Mouse (Mus musculus) stomach, postnatal 0 days (tissue): ENCODE measurements around the gene Cmtm5. TPM values are rescaled to one million over a fixed set of nuclear protein-coding genes. Genes with fewer than 3 reads are reported as not detected.
"Not testable (repeated sequence)": the region's sequence is repeated elsewhere in the genome, so short reads cannot be mapped to it uniquely, and the experiment has no call there.

Experiments used
- ATAC-seq: fragments of 200-750 bp; cut with Nextera tagmentation; 2 replicates; pipeline ENCODE4 v1.8.0; 2017; ENCODE audit not compliant: low FRiP score, low TSS enrichment
- DNase-seq: peaks from one replicate; pipeline ENCODE4 v3.0.0-alpha.2; 2016; ENCODE audit warnings: low spot score
- H3K27ac ChIP-seq: fragments of 300-500 bp; sonication (generic); replicated peaks from 2 replicates; pipeline ENCODE4 v1.5.1; 2014; ENCODE audit warnings: mild to moderate bottlenecking, control low read depth
- H3K27me3 ChIP-seq: fragments of 300-500 bp; sonication (generic); 2 replicates; pipeline ENCODE4 v1.6.1; 2014; ENCODE audit warnings: low read length; ENCODE audit not compliant: control insufficient read depth, insufficient read depth
- H3K36me3 ChIP-seq: fragments of 300-500 bp; sonication (generic); 2 replicates; pipeline ENCODE4 v1.6.1; 2014; ENCODE audit warnings: low read length, mixed read lengths; ENCODE audit not compliant: control insufficient read depth, insufficient read depth
- H3K4me1 ChIP-seq: fragments of 300-500 bp; sonication (generic); replicated peaks from 2 replicates; pipeline ENCODE4 v1.6.1; 2014; ENCODE audit warnings: antibody characterized with exemption; ENCODE audit not compliant: control insufficient read depth, insufficient read depth
- H3K4me2 ChIP-seq: fragments of 300-500 bp; sonication (generic); replicated peaks from 2 replicates; pipeline ENCODE4 v1.6.1; 2014; ENCODE audit warnings: low read depth, mild to moderate bottlenecking, control low read depth, moderate library complexity
- H3K4me3 ChIP-seq: fragments of 300-500 bp; sonication (generic); 2 replicates; pipeline ENCODE4 v1.5.1; 2014; ENCODE audit warnings: low read depth, low read length, control low read depth
- H3K9ac ChIP-seq: fragments of 300-500 bp; sonication (generic); 2 replicates; pipeline ENCODE4 v1.6.1; 2014; ENCODE audit warnings: mild to moderate bottlenecking, low read length, control low read depth, mixed read lengths
- H3K9me3 ChIP-seq: fragments of 300-500 bp; sonication (generic); 2 replicates; pipeline ENCODE4 v1.6.1; 2016; ENCODE audit warnings: low read length; ENCODE audit not compliant: control insufficient read depth
- CTCF ChIP-seq: IDR thresholded peaks from 2 replicates; pipeline ENCODE4 v1.5.1; 2016; ENCODE audit warnings: antibody characterized with exemption, low read depth, mild to moderate bottlenecking, moderate library complexity
- EP300 ChIP-seq: optimal IDR thresholded peaks from 2 replicates; pipeline ENCODE3; 2016; ENCODE audit warnings: antibody characterized with exemption
- WGBS: fragments of 180-500 bp; shearing (Covaris S2); extraction: QIAGEN DNeasy Blood & Tissue Kit; methylation state at CpG from one replicate; pipeline ENCODE4 v1.1.7; 2014; 5-methylcytosine and 5-hydroxymethylcytosine counted together
- polyA plus RNA-seq: library from polyadenylated mRNA; unstranded; fragments of >200 nt; fragmentation: Nextera tagmentation; extraction: Ambion mirVana; gene quantifications from 2 replicates; pipeline ENCODE4 v1.2.1, GENCODE M21; 2015

Cmtm5 gene
- polyA plus RNA-seq, 1 experiment from 2014 or later, result 3.3 TPM

DNA sequence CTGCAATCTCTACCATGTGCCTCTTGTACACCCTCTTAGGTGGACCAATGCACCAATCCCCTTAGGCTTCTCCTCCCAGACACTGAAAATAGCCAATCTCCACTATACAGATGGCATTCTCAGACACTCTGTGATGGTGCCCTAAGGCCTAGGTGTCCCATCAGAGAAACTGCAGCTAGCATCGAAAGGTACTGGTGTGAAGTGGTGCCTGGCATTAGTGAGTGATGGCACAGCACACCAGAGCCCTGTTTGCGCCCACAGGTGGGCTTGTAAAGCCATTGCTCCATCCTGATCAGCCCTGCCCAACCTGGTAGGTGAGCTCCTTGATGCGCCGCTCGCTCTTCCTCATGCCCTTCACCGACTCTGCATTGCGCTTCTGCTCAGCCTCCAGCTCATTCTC is 7.9 kb downstream of the Cmtm5 start:
- 93% methylated on average over 7 of the region's 7 CpGs for WGBS
- TF ChIP-seq CTCF (no peak), EP300 (no peak)
- H3K36me3 ChIP-seq, result no peaks in the 10 kb centered on the region
- no peaks in the 10 kb centered on the region for H3K4me1 ChIP-seq
- H3K9ac ChIP-seq, result no peak overlapping the region
- H3K4me2 ChIP-seq, result no peak overlapping the region
- no peak overlapping the region for H3K27ac ChIP-seq
- DNase-seq, result no peak
- H3K9me3 ChIP-seq, result no peaks in the 10 kb centered on the region
- H3K27me3 ChIP-seq, result no peaks in the 10 kb centered on the region
- no peak for ATAC-seq
- H3K4me3 ChIP-seq, result no peak overlapping the region

DNA sequence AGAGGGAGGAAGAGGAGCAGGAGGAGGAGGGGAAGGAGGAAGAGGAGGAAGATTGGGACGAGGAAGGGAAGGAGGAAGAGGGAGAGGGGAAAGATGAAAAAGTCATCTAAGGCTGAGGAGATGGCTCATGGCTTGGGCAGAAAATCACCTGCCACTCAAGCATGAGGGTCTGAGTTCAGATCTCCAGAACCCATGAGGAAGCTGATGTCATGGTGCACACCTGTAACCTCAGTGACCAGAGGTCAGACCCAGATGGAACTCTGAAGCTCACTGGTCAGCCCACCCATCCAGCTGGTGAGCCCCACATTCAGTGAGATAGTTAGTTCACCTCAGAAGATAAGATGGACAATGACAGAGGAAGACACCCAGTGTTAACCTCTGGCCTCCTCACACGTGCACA is 8.9 kb downstream of the Cmtm5 start:
- H3K4me3 ChIP-seq, result no peak overlapping the region
- H3K27me3 ChIP-seq, result no peaks in the 10 kb centered on the region
- no peak for TF ChIP-seq EP300
- TF ChIP-seq CTCF, result no peak
- H3K36me3 ChIP-seq, result no peaks in the 10 kb centered on the region
- H3K4me1 ChIP-seq, result no peaks in the 10 kb centered on the region
- DNase-seq (no peak), ATAC-seq (no peak)
- no peaks in the 10 kb centered on the region for H3K9me3 ChIP-seq
- 80% methylated on average over 2 of the region's 2 CpGs for WGBS
- H3K4me2 ChIP-seq, result no peak overlapping the region
- H3K9ac ChIP-seq, result no peak overlapping the region
- H3K27ac ChIP-seq, result no peak overlapping the region

DNA sequence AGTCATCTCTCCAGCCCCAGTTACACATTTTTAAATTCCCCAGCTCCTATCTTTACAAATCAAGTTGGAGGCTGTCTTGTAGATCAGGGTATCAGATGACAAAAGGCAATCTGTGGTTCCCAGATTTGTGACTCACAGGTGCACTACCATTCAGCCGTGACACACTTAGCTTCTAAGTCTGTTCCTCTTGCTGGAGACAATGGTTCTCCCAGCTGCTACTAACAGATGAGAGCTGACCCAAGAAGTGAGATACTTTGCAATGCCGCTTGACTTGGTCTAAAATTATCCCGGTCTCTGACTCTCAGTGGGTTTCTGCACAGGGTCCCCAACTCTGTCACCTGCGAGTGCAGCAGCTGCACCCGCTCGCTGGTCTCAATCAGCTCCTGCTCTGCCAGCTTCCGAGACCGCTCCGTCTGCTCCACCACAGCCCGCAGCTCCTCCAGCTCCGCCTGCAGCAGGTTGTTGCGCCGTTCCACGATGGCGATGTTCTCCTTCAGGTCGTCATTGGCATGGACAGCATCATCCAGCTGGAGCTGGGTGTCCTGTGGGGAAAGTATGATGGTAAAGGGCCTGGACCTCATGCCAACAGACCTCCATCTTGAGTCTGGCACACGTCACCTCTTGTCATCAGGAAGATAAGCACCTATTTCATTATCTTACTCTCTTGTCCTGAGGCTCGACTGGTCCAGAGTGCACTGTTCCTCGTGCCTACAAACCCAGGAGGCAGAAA is 10.1 kb downstream of the Cmtm5 start:
- TF ChIP-seq EP300 (no peak), CTCF (no peak)
- DNase-seq (no peak), ATAC-seq (no peak)
- Histone ChIP-seq H3K36me3 (no peaks in the 10 kb centered on the region), H3K4me1 (no peaks in the 10 kb centered on the region), H3K4me3 (no peak overlapping the region), H3K4me2 (no peak overlapping the region), H3K9me3 (no peaks in the 10 kb centered on the region), H3K27ac (no peak overlapping the region), H3K9ac (no peak overlapping the region), H3K27me3 (no peaks in the 10 kb centered on the region)
- 75% methylated on average over 19 of the region's 19 CpGs for WGBS

DNA sequence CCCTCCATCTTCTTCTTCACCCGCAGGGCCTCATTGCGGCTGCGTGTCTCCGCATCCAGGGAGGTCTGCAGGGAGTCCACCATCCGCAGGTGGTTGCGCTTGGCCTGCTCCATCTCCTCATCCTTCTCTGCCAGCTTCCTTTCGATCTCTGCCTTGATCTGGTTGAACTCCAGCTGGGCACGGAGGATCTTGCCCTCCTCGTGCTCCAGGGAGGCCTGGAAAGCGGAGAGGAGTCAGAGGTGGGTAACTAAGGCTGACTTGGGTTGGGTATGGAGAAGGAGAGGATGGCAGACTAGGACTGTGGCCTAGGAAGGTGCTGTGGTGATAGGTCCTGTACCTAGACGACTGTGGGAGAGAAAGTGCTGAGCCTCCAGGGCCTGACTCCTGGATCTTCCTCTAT is 10.9 kb downstream of the Cmtm5 start:
- not testable (repeated sequence) for ATAC-seq, H3K4me2 ChIP-seq, H3K9me3 ChIP-seq, DNase-seq, H3K36me3 ChIP-seq, H3K27ac ChIP-seq, H3K27me3 ChIP-seq, H3K9ac ChIP-seq, H3K4me1 ChIP-seq, H3K4me3 ChIP-seq
- WGBS, result 87% methylated on average over 8 of the region's 11 CpGs

DNA sequence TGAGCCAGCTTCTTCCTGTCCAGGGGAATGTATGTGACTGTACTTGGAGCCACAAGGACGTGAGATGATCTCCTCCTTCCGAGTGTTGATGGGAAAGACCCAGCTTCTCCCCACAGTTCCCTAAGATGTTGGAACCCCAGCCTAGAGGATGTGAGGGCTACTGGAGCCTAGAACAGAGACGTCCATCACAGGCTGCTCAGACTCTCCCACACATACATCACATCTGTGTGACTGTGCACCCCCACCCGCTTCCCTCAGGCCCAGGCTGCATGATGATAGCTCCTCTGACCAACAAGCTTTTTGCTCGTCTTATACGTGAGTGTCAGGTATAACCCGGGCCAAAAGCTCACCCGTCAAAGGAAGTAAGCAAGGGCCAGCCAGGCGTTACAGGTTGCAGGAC is 12.7 kb downstream of the Cmtm5 start:
- ATAC-seq (no peak), DNase-seq (no peak)
- no peak overlapping the region for H3K27ac ChIP-seq
- H3K9ac ChIP-seq, result no peak overlapping the region
- no peak overlapping the region for H3K4me2 ChIP-seq
- H3K9me3 ChIP-seq, result no peaks in the 10 kb centered on the region
- no peak for TF ChIP-seq EP300
- TF ChIP-seq CTCF, result no peak
- no peaks in the 10 kb centered on the region for H3K27me3 ChIP-seq
- H3K4me3 ChIP-seq, result no peak overlapping the region
- 86% methylated on average over 9 of the region's 9 CpGs for WGBS
- H3K4me1 ChIP-seq, result no peaks in the 10 kb centered on the region
- H3K36me3 ChIP-seq, result no peaks in the 10 kb centered on the region

DNA sequence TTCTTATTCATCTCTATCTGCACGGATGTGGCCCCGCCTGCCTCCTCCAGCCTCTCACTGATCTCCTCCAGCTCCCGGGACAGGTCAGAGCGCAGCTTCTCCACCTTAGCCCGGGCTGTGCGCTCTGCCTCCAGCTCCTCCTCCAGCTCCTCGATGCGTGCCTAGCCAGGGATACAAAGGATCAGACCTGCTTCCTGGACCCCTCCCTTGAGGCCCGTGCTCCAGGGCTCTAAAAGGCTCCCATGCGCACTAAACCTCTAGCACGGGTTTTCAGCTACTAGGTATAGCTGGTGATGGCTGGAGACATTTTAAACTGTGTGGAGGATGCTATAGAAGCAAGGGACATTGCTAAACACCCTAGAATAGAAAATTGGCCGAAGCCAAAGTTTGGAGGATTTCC is 14.4 kb downstream of the Cmtm5 start:
- Histone ChIP-seq H3K4me2 (no peak overlapping the region), H3K9me3 (no peaks in the 10 kb centered on the region), H3K4me1 (no peaks in the 10 kb centered on the region), H3K36me3 (no peaks in the 10 kb centered on the region), H3K27me3 (no peaks in the 10 kb centered on the region), H3K27ac (no peak overlapping the region), H3K4me3 (no peak overlapping the region), H3K9ac (no peak overlapping the region)
- ATAC-seq, result no peak
- TF ChIP-seq EP300 (no peak), CTCF (no peak)
- no peak for DNase-seq
- WGBS, result 61% methylated on average over 12 of the region's 12 CpGs
